Mouse (Mus musculus): ENCODE results near the gene Zfp335.
A peak's percentile ranks its signal among the peaks of the same experiment; 100 is the strongest.

Gene Zfp335

GRCm38 (mm10) chr2:164924100-164924857, 12.7 kb upstream of the Zfp335 start:
- peak; percentile 73 to 89 for DNase-seq

DNA sequence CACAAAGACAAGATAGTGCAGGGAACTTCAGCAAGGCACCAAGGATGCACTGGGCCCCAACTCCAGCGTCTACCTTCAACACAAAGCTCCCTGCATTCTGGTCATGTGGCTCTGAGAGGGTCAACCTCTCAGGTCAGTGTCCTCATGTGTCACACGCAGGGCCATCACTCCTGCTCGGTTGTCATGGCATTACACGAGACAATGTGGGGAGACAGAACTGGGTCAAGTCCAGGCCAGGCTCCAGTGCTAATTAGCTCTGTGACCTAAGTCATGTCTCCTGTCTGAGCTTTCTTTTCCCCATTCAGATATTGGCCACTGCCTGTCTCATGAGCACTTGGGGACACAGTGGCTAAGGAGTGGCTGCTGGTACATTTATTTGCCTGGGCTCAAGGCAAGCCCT, 11.7 kb upstream of the Zfp335 start:
- DNase-seq, result no peak

DNA sequence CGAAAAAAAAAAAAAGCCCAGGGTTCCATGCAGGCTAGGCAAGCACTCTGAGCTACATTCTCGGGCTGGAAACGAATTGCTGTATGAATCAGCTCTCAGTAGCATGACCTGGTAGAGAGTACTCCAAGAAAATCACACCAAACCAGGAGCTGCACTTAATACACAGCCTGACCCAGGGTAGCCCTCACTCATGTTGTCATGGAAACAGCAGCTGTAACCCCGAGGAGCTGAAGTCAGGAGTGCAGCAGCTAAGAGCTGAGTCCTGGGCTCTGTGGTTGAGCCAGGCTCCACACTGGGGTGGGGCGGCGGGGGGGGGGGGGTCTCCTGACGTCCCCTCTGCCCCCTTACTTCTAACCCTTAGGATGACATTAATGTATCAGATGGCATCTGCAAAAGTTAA, 10.4 kb upstream of the Zfp335 start:
- DNase-seq, result no peak

DNA sequence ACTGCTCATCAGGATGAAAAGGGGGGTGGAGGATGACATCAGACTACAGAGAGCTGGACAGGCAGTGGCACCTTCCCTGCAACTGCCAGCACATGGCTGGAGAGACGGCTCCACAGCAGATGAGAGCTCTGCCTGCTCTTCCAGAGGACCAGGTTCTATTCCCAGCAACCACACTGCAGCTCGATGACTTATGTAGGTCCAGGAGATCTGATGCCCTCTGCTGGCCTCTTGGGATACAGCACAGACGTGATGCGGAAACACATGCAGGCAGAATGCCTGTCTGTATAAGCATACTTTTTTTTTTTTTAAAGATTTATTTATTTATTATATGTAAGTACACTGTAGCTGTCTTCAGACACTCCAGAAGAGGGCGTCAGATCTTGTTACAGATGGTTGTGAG, 6.8 kb upstream of the Zfp335 start:
- DNase-seq, result no peak

- DNase-seq, result no peak
These were observed 5.8 kb upstream of the Zfp335 start for GRCm38 (mm10) chr2:164917371-164917770.

DNA sequence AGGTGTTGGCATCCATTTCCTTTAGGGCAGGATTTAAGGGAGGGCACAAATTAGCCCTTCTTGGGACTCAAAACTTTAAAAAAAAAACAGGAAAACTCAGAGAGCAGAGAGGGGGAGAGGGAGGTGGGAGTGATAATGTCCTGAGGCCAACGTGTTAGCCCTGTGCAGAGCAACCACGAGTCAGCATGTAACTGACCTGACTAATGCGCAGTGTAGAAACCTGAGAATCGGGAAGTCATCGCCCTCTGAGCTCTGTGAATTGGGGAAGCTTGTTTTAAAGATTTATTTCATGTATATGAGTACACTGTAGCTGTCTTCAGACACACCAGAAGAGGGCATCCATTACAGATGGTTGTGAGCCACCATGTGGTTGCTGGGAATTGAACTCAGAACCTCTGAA, 5.3 kb upstream of the Zfp335 start:
- no peak for DNase-seq

DNA sequence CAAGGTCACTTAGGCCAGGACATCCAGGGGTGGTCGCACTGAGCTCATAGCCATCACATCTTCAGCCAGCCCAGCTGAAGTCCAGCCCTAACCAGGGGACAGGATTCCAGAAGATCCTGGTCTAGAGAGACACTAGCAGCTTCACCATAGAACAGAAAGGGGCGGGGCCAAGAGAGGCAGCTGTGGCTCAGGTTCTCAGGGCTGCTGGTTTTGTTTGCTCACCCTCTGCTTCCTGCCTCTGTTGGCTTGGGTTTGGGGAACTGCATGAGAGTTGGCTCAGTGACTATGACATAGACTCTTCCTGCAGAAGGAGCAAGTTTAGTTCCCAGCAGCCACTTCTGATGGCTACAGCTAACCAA, 1.9 kb upstream of the Zfp335 start:
- DNase-seq, result peak; percentile 77 to 81

GRCm38 (mm10) chr2:164912749-164913427, 1.3 kb upstream of the Zfp335 start:
- DNase-seq, result no peak

DNA sequence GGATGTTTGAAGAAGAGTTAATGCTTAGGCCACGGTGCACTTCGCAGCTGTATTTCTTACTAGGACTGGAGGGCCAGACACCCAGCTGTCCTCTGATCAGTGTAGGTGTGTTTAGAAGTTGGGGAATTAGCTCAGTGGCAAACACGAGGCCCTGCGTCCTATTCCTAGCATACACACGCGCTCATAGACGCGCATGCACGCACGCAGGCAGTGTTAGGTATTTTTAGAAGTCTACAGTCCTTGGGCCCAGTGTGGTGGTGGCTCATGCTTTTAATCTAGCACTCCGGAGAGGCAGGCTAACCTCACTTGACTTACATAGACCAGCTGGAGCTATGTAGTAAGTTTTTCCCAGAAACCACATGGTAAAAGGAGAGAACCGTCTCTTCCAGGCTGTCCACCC, 594 bp upstream of the Zfp335 start:
- no peak for DNase-seq

DNA sequence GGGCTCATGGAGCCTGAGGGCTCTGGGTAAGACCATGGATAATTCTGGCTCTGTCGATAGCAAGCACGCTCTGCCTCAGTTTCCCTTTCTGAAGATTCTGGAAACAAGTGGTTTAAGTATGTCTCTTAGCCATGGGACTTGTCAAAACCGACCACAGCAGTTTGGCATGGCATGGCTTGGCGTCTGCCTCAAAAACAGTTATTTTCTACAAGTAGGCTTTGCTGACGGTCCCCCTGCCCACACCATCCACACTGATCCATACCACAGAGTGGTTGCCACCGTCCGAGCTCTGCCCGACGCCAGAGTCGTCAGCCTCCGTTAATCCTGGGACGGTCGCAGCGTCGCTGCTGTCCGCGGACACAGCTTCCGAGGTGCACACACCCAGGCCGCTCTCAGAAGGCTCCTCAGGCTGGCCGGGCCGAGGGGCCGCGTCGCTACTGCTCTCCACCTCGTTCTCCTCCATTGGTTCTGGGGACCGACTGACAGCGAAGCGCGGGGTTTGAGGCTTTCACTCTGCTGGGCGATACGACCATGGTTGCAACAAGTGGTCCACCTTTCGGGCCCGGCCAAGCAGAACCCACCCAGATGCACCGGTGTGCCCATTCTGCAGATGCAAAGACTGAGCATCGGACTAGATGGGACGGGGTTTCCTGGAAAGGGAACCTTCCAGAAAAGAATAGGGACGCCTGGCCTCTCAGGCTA, 1.0 kb downstream of the Zfp335 start:
- no peak for DNase-seq

DNA sequence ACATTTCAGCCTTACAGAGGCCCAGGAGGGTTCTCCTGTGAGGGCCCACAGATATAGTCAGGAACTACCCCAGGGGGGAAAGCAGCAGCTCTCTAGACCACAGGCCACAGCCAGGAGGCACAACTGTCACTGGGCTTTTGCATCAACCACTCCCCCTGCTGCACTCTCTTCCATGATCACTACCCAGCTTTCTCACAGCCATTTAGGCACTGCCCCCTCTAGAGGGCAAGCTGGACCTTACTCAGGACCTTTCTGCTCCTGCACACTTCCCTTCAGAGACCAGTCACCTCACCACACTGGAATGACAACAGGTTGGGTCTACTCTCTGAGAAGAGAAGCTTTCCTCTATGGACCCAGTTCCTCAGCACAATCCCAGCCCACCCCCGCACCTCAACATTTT, 2.0 kb downstream of the Zfp335 start:
- no peak for DNase-seq

GRCm38 (mm10) chr2:164909100-164909499, 2.5 kb downstream of the Zfp335 start:
- no peak for DNase-seq

GRCm38 (mm10) chr2:164908011-164908410, 3.5 kb downstream of the Zfp335 start:
- no peak for DNase-seq

DNA sequence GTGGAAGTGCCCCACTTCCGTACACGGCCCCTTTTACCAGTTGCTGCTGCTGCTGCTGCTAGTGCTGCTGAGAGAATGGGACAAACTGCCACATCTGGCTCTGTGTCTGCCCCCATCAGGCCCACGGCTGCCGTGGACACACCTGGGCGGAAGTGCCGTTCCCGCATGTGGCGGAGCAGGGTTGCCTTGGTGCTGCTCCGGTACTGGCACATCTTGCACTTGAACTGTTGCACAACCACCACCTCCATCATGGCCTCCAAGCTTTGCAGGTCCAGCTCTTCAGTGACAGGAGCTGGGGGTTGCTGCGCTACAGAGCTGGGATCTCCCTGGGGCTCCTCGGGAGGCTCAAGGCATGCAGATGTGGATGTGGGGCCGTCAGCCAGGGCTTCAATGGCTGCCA, 4.0 kb downstream of the Zfp335 start:
- no peak for DNase-seq

DNA sequence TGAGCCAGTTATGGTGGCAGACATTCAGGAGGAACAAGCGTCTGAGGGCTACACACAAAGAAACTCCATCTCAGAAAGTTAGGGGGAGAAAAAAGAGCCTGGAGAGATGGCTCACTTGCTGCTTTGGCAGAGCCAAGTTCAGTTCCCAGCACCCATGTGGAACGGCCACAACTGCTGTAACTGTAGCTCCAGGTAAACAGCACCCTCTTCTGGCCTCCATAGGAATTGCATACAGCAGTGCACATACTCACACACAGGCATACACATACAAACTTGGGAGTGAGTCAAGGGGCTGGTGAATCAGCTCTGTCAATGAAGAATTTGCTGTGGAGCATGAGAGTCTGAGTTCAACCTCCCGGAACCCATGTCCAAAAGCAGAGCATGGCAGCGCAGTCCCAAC, 5.5 kb downstream of the Zfp335 start:
- no peak for DNase-seq

- DNase-seq, result no peak
These were observed 8.1 kb downstream of the Zfp335 start for GRCm38 (mm10) chr2:164903496-164903895.

- DNase-seq, result no peak
These were observed 10.2 kb downstream of the Zfp335 start for GRCm38 (mm10) chr2:164901380-164901779.

DNA sequence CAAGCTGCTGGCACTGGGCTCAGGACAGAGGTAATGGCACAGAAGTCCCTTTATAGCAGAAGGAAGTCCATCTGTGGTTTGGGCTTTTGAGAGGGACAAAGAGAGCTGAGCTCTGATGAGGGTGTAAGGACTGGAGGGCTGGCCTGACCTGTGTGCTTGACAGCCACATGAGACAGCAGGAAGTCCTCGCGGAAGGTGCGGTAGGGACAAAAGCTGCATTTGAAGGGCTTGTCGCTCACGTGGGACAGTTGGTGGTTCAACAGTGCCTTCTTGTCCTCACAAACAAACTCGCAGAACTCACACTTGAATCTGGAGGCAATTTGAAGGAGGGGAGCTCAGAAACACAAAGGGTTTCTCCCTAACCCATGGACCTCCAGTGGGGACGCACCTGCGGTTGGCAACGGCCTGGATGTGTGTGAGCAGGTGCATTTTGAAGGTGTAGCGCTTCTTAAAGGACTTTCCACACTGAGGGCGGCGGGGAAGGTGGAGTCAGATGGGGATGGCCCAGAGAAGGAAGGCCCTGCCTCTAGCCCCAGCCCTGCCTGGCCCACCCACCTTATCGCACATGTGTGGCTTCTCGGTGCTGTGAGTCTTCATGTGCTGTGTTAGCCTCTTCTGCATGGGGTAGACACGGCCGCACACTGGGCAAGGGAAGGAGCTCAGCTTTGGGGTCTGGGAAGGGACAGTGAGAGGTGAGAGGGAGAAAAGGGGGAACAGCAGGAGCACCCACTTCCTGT, 11.7 kb downstream of the Zfp335 start:
- no peak for DNase-seq

GRCm38 (mm10) chr2:164899034-164899433, 12.5 kb downstream of the Zfp335 start:
- no peak for DNase-seq

- peak in 1 of 2 experiments; percentile 50 for DNase-seq
These were observed 13.5 kb downstream of the Zfp335 start for GRCm38 (mm10) chr2:164898008-164898407.

GRCm38 (mm10) chr2:164895885-164896284, 15.7 kb downstream of the Zfp335 start:
- DNase-seq, result no peak

GRCm38 (mm10) chr2:164894644-164895043, 16.9 kb downstream of the Zfp335 start:
- DNase-seq, result no peak

DNA sequence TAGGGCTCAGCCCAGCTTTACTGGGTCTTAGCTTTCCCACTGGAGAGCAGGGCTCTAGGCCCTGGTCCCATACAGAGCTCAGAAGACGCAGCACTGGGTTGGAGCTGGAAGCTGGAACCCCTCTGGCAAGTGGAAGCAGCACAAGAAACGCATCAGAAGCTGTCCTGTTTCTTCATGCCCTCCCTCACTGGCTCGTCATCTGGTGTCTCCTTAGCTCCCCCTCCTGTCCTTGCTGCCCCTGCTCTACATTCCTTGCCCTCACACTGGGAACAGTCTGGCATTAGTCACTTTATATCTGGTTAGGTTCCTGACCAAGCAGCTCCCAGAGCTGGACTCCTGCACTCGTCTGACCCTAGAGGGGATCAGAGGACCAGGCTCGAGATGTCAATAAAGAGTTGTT, 17.5 kb downstream of the Zfp335 start:
- DNase-seq, result no peak

All from spleen, adult 18-20 months (tissue).